Mouse (Mus musculus) brain, embryonic 14.5 days (tissue): ENCODE data around the gene Sp2. TPM values are rescaled to one million over a fixed set of nuclear protein-coding genes. Genes with fewer than 3 reads are reported as not detected.

Experiments used
- DNase-seq: peaks from one replicate; pipeline ENCODE4 v3.0.0-alpha.2; 2011; ENCODE audit warnings: low read depth
- CTCF ChIP-seq: fragments of 200-500 bp; IDR thresholded peaks from 2 replicates; pipeline ENCODE4 v1.5.1; 2012; ENCODE audit warnings: inconsistent platforms, mild to moderate bottlenecking, moderate library complexity, borderline replicate concordance; ENCODE audit not compliant: insufficient read depth, insufficient read length; ENCODE audit errors: extremely low read depth
- POLR2A ChIP-seq: fragments of 200-500 bp; IDR thresholded peaks from 2 replicates; pipeline ENCODE4 v1.6.1; 2012; ENCODE audit warnings: mild to moderate bottlenecking, inconsistent platforms, borderline replicate concordance; ENCODE audit not compliant: poor library complexity, insufficient read depth, insufficient read length, severe bottlenecking; ENCODE audit errors: extremely low read depth
- polyA plus RNA-seq: library from polyadenylated mRNA; depleted of rRNA; stranded (reverse); fragments of >200 nt; gene quantifications from 2 replicates; pipeline ENCODE4 v1.2.3, GENCODE M21; 2012

The Sp2 gene
- polyA plus RNA-seq, 1 experiment: 17.8 TPM

- TF ChIP-seq CTCF: no peak
- no peak for TF ChIP-seq POLR2A
- DNase-seq: no peak
These were observed 25.5 kb downstream of the Sp2 start for GRCm38 (mm10) chr11:96957061-96957805.

DNA sequence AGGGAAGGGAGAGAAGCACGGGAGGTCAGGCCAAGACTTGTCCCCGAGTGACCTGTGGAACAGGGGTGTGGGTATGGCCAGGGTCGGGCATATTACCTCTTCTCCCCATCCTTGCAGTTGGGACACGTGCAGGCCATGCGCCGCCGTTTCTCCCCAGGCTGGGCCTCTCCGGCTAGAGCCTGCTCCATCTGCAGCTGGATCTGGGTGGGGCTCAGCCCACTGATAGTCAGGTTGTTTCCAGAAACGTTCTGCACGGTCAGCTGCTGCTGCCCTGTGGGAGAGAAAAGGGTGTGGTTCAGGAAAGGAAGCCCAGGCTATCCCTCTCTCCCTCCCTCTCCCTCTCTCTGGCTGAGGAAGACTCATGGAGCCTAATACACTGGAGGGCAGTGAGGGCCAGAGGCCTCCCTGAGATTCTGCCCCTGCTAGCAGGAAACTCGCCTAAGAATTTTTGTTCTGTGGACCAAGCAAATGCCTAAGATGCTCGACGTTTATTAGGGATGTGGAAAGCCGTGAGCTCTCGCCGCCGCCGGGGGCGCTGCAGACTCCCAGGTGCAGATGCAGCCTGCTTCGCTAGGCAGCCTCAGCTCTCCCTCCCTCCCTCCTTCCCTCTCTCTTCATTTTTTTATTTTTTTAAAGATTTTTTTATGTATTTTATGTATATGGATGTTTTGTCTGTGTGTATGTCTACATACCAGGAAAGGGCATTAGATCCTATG is 26.6 kb downstream of the Sp2 start:
- DNase-seq: peak; percentile 31
- TF ChIP-seq POLR2A (no peak), CTCF (peak; percentile 66)

- no peak for TF ChIP-seq POLR2A
- DNase-seq: no peak
These were observed 27.7 kb downstream of the Sp2 start for GRCm38 (mm10) chr11:96955094-96955493.

DNA sequence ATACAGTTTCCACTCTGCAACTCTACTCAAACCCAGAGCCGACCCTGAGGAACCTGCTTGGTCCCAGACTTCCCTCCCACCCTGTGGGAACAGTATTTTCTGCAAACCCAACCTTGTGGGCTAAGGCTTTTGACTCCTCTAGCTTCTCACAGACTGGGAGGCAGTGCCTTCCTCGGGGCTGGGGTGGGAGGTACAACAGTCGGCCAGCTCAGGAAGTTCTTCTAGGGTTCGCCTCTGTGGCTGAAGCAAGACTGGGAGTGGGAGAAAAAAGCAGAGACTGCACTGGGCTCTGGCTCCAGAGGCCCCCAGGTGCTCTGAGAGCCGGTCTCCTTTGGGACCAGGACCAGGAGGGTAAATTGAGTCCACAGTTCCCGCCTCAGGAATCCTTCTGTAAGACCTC is 29.9 kb downstream of the Sp2 start:
- no peak for DNase-seq
- TF ChIP-seq CTCF: no peak

GRCm38 (mm10) chr11:96952426-96952825 is 30.3 kb downstream of the Sp2 start:
- no peak for TF ChIP-seq POLR2A
- DNase-seq: no peak

DNA sequence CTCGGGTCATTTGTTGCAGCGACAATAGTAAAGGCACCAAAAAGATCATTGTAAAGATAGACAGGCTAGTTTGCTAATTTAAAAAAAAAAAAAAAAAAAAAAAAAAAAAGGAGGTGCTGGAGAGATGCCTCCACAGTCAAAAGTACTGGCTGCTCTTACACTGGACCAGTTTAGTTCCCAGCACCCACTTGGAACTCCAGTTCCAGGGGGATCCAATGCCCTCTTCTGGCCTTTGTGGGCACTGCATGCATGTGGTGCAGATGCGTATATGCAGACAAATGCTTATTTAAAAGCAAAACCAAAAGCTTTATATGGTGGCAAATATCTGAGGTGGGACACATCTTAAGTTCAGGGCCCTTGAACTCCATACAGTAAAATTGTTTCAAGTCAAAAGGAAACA is 32.0 kb downstream of the Sp2 start:
- TF ChIP-seq POLR2A (no peak), CTCF (no peak)
- DNase-seq: no peak

DNA sequence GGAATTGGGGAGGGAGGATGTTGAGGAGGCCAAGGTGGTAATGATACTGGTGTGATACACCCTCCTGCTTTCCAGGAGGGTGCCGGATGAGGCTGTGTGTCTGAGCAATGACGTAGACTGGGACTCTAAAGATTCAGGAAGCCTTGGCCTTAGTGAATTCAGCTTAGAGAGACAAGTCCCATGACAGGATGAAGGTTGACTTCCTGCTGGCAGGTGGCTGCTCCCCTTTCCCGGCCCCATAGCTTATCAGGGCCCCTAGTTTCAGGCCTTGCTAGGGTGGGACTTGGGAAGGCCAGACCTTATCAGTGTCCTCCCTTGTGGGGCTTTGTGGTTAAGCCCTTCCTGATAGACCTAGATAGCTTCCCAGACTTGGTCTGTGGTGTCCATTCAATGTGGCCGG is 34.9 kb downstream of the Sp2 start:
- TF ChIP-seq POLR2A: no peak
- TF ChIP-seq CTCF: no peak
- no peak for DNase-seq

DNA sequence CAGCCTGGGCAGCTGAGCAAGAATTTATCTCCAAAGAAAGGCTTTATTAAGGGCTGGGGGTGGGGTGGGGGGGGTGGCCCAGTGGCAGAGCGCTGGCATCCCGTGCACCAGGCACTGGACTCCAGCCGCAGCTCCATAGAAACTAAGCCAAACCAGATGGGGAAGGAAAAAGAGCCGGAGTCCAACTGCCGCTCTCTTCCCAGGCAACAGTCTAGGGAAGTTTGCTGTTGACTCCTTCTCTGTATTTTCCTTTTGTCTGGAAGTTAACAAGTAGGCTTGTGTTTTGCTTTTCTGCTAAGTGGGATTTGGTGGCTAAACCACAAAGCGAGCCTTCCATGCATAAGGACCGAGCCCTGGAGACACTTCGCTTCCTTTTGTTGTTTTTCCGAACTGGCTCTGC is 36.3 kb downstream of the Sp2 start:
- no peak for TF ChIP-seq POLR2A
- no peak for TF ChIP-seq CTCF
- DNase-seq: peak; percentile 55

GRCm38 (mm10) chr11:96944844-96945580 is 37.7 kb downstream of the Sp2 start:
- DNase-seq: no peak
- TF ChIP-seq CTCF (no peak), POLR2A (no peak)

DNA sequence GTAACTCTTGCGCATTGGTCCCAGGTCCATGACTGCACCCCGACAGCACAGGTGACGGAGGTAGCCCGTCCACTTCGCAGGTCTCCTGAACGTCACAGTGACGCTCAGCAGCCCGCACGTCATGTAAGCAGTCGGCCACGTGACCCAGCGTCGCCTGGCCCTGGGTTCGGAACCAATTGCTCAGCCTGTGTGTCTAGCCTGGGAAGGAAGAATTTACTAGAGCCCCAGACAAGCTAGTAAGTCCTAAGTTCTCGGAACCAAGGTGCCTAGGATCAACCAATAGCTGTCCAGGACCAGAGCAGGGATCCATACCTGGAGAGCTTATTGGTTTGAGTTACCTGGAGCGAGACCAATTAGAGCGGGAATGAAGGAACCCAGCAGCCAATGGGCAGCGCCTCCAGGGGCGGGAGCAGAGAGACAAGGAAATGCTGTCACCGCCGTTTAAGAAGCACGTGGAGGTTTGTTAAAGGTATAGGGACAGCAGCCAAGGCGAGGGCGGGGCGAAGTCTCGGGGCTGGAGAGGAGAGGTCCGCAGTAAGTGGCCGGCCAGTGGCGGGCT is 38.9 kb downstream of the Sp2 start, which contains the start of gene Pnpo:
Pnpo (minus strand) TSS at position 241 of the 559 bp plus-strand sequence.
- TF ChIP-seq CTCF (no peak), POLR2A (no peak)

DNA sequence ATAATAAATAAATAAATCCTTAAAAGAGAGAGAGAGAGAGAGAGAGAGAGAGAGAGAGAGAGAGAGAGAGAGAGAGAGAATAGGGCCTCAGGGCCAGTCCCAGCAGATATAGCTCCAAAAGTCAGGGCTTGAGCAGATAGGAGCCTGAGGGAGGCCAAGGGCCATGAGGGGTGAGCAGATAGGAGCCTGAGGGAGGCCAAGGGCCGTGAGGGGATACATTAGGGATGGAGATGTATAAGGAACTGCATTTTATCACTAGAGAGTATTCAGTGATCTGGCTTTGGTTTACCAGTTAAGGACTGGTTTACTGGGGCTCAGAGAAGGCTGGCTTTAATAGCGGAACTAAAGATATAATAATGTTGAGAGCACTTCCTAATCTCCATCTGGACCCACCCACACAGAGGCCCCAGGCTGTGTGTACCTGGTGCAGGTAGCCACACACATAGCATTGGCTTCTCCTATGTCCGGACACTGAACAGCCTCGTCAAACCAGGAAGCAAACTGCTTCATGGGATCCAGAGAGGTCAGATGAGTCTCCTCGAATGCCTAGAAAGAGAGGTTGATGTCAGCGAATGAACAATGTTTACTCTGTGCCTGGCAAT is 40.7 kb downstream of the Sp2 start:
- TF ChIP-seq POLR2A: no peak
- no peak for TF ChIP-seq CTCF

More for the DNA sequence above, 38.9 kb downstream of the Sp2 start, which contains the start of gene Pnpo:
- DNase-seq: peak; percentile 98

More for the DNA sequence above, 40.7 kb downstream of the Sp2 start:
- DNase-seq: no peak
